Mouse (Mus musculus) frontal cortex, postnatal 14 days (tissue): Measurements from ENCODE around the gene Dop1a.

Source experiments
- DNase-seq, 2 experiments: peaks; one replicate each; pipeline ENCODE4 v3.0.0; 2022; ENCODE audit warnings: low spot score in 2 of 2

The Dop1a gene

GRCm38 (mm10) chr9:86499083-86499482 lies 32.1 kb downstream of the Dop1a start:
- DNase-seq: no peak

- no peak for DNase-seq
These were observed 40.5 kb downstream of the Dop1a start for GRCm38 (mm10) chr9:86507437-86507836.

- DNase-seq: no peak
These were observed 46.8 kb downstream of the Dop1a start for GRCm38 (mm10) chr9:86513733-86514132.

- DNase-seq: no peak
These were observed 47.4 kb downstream of the Dop1a start for GRCm38 (mm10) chr9:86514390-86514789.

- no peak for DNase-seq
These were observed 47.8 kb downstream of the Dop1a start for GRCm38 (mm10) chr9:86514798-86515197.

GRCm38 (mm10) chr9:86522335-86522734 lies 55.4 kb downstream of the Dop1a start:
- DNase-seq: no peak

- no peak for DNase-seq
These were observed 58.6 kb downstream of the Dop1a start for GRCm38 (mm10) chr9:86525600-86525999.

- DNase-seq: no peak
These were observed 67.1 kb downstream of the Dop1a start for GRCm38 (mm10) chr9:86534071-86534470.

GRCm38 (mm10) chr9:86543451-86543850 lies 76.5 kb downstream of the Dop1a start:
- no peak for DNase-seq

GRCm38 (mm10) chr9:86544559-86544958 lies 77.6 kb downstream of the Dop1a start:
- no peak for DNase-seq

GRCm38 (mm10) chr9:86549637-86550162 lies 82.7 kb downstream of the Dop1a start:
- DNase-seq: no peak

GRCm38 (mm10) chr9:86550717-86551116 lies 83.8 kb downstream of the Dop1a start:
- no peak for DNase-seq

- DNase-seq: no peak
These were observed 86.9 kb downstream of the Dop1a start for GRCm38 (mm10) chr9:86553886-86554285.

- DNase-seq: no peak
These were observed 87.7 kb downstream of the Dop1a start for GRCm38 (mm10) chr9:86554641-86555040.

- no peak for DNase-seq
These were observed 93.6 kb downstream of the Dop1a start for GRCm38 (mm10) chr9:86560543-86560942.

- no peak for DNase-seq
These were observed 102.5 kb downstream of the Dop1a start for GRCm38 (mm10) chr9:86569314-86569910.

- no peak for DNase-seq
These were observed 103.4 kb downstream of the Dop1a start for GRCm38 (mm10) chr9:86570261-86570890.

GRCm38 (mm10) chr9:86570946-86571345 lies 104.0 kb downstream of the Dop1a start:
- DNase-seq: no peak

GRCm38 (mm10) chr9:86571540-86572135 lies 104.7 kb downstream of the Dop1a start, which contains the start of the genes Pgm3 and Rwdd2a:
Pgm3 (minus strand) TSS chr9:86571842.
Rwdd2a (plus strand) TSS chr9:86571991.
- peak; percentile 90 to 95 for DNase-seq

GRCm38 (mm10) chr9:86572196-86572595 lies 105.2 kb downstream of the Dop1a start:
- no peak for DNase-seq

- DNase-seq: peak; percentile 67 to 77
These were observed 105.8 kb downstream of the Dop1a start for GRCm38 (mm10) chr9:86572636-86573291.

- no peak for DNase-seq
These were observed 106.8 kb downstream of the Dop1a start for GRCm38 (mm10) chr9:86573616-86574303.
